Mouse (Mus musculus) lung, embryonic 14.5 days (tissue): ENCODE data around the gene Hoxa5. TPM values are rescaled to one million over a fixed set of nuclear protein-coding genes. Genes with fewer than 3 reads are reported as not detected.

Experiments
- ATAC-seq: fragments of 200-750 bp; cut with Nextera tagmentation; 2 replicates; pipeline ENCODE4 v1.8.0; 2017; ENCODE audit warnings: mild to moderate bottlenecking, moderate TSS enrichment, moderate library complexity; ENCODE audit not compliant: insufficient read depth
- DNase-seq: peaks from one replicate; pipeline ENCODE4 v3.0.0-alpha.2; 2015
- H3K27ac ChIP-seq: fragments of 300-500 bp; sonication (generic); 2 replicates; pipeline ENCODE4 v1.5.1; 2014; ENCODE audit warnings: low read depth, mild to moderate bottlenecking, moderate library complexity
- H3K27me3 ChIP-seq: fragments of 300-500 bp; sonication (generic); 2 replicates; pipeline ENCODE4 v1.6.1; 2014; ENCODE audit warnings: low read length, control low read depth; ENCODE audit not compliant: insufficient read depth
- H3K36me3 ChIP-seq: fragments of 300-500 bp; sonication (generic); 2 replicates; pipeline ENCODE4 v1.6.1; 2014; ENCODE audit warnings: control low read depth; ENCODE audit not compliant: insufficient read depth
- H3K4me1 ChIP-seq: fragments of 300-500 bp; sonication (generic); 2 replicates; pipeline ENCODE4 v1.6.1; 2014; ENCODE audit warnings: antibody characterized with exemption, control low read depth; ENCODE audit not compliant: insufficient read depth
- H3K4me2 ChIP-seq: fragments of 300-500 bp; sonication (generic); 2 replicates; pipeline ENCODE4 v1.6.1; 2014; ENCODE audit warnings: mild to moderate bottlenecking
- H3K4me3 ChIP-seq: fragments of 300-500 bp; sonication (generic); 2 replicates; pipeline ENCODE4 v1.5.1; 2014; ENCODE audit warnings: low read depth, low read length
- H3K9ac ChIP-seq: fragments of 300-500 bp; sonication (generic); 2 replicates; pipeline ENCODE4 v1.6.1; 2014
- H3K9me3 ChIP-seq: fragments of 300-500 bp; sonication (generic); 2 replicates; pipeline ENCODE4 v1.6.1; 2016; ENCODE audit warnings: low read depth, low read length, control low read depth
- CTCF ChIP-seq: IDR thresholded peaks from 2 replicates; pipeline ENCODE4 v1.5.1; 2016; ENCODE audit warnings: antibody characterized with exemption, low read depth
- WGBS: fragments of 180-500 bp; shearing (Covaris S2); extraction: QIAGEN DNeasy Blood & Tissue Kit; methylation state at CpG from one replicate; pipeline ENCODE4 v1.1.7; 2014; 5-methylcytosine and 5-hydroxymethylcytosine counted together
- polyA plus RNA-seq: library from polyadenylated mRNA; unstranded; fragments of >200 nt; fragmentation: Nextera tagmentation; extraction: Ambion mirVana; gene quantifications from 2 replicates; pipeline ENCODE4 v1.2.1, GENCODE M21; 2014

Gene Hoxa5
- polyA plus RNA-seq, 1 experiment from 2014 or later = 58.5 TPM

GRCm38 (mm10) chr6:52234428-52235140 is 30.2 kb upstream of the Hoxa5 start:
- Histone ChIP-seq H3K27me3 (peaks cover 98% of the 10 kb centered on the region), H3K27ac (no peak overlapping the region; the same call in 1 of the 2 replicates), H3K4me1 (no peaks in the 10 kb centered on the region), H3K4me2 (peak overlapping the region; percentile 10; the same call in 1 of the 2 replicates), H3K9me3 (no peaks in the 10 kb centered on the region), H3K36me3 (no peaks in the 10 kb centered on the region), H3K9ac (peak overlapping the region; percentile 26; the same call in 1 of the 2 replicates), H3K4me3 (peak overlapping the region; percentile 22; the same call in 1 of the 2 replicates)
- 2% methylated on average over 68 of the region's 68 CpGs for WGBS
- TF ChIP-seq CTCF = no peak
- ATAC-seq (no peak), DNase-seq (no peak)

- H3K9ac ChIP-seq = peak overlapping the region; percentile 26; the same call in 1 of the 2 replicates
- peak overlapping the region; percentile 22; the same call in 1 of the 2 replicates for H3K4me3 ChIP-seq
- no peaks in the 10 kb centered on the region for H3K9me3 ChIP-seq
- DNase-seq (no peak), ATAC-seq (0 out of 2 replicates have a peak, but pooled peaks have one; percentile 24)
- 1% methylated on average over 69 of the region's 70 CpGs for WGBS
- H3K27me3 ChIP-seq = peaks cover 99% of the 10 kb centered on the region
- H3K36me3 ChIP-seq = no peaks in the 10 kb centered on the region
- peak overlapping the region; percentile 23; the same call in 1 of the 2 replicates for H3K4me2 ChIP-seq
- no peak for TF ChIP-seq CTCF
- no peak overlapping the region; the same call in 1 of the 2 replicates for H3K27ac ChIP-seq
- no peaks in the 10 kb centered on the region for H3K4me1 ChIP-seq
Observed at GRCm38 (mm10) chr6:52233546-52234427, 29.4 kb upstream of the Hoxa5 start.

GRCm38 (mm10) chr6:52232984-52233545 is 28.7 kb upstream of the Hoxa5 start:
- H3K4me3 ChIP-seq = peak overlapping the region; percentile 12

GRCm38 (mm10) chr6:52232568-52232965 is 28.2 kb upstream of the Hoxa5 start:
- DNase-seq = peak; percentile 57
- H3K36me3 ChIP-seq = no peaks in the 10 kb centered on the region
- no peak overlapping the region for H3K27ac ChIP-seq
- under 1% methylated on average over 18 of the region's 18 CpGs for WGBS
- peaks cover 99% of the 10 kb centered on the region for H3K27me3 ChIP-seq
- H3K4me2 ChIP-seq = no peak overlapping the region
- no peaks in the 10 kb centered on the region for H3K4me1 ChIP-seq
- no peaks in the 10 kb centered on the region for H3K9me3 ChIP-seq
- no peak for ATAC-seq
- TF ChIP-seq CTCF = no peak
- H3K4me3 ChIP-seq = peak overlapping the region; percentile 12
- H3K9ac ChIP-seq = no peak overlapping the region

More at GRCm38 (mm10) chr6:52232984-52233545, 28.7 kb upstream of the Hoxa5 start:
- Histone ChIP-seq H3K4me2 (no peak overlapping the region), H3K9me3 (no peaks in the 10 kb centered on the region), H3K4me1 (no peaks in the 10 kb centered on the region), H3K36me3 (no peaks in the 10 kb centered on the region), H3K27ac (no peak overlapping the region), H3K9ac (no peak overlapping the region), H3K27me3 (peaks cover 99% of the 10 kb centered on the region)
- WGBS = 2% methylated on average over 23 of the region's 23 CpGs
- ATAC-seq (no peak), DNase-seq (no peak)
- TF ChIP-seq CTCF = no peak

- no peak for DNase-seq
- H3K27me3 ChIP-seq = peaks cover 99% of the 10 kb centered on the region
- H3K9me3 ChIP-seq = no peaks in the 10 kb centered on the region
- H3K9ac ChIP-seq = no peak overlapping the region
- no peaks in the 10 kb centered on the region for H3K4me1 ChIP-seq
- H3K4me3 ChIP-seq = peak overlapping the region; percentile 12; the same call in 1 of the 2 replicates
- H3K27ac ChIP-seq = no peak overlapping the region
- no peak for TF ChIP-seq CTCF
- no peak for ATAC-seq
- H3K4me2 ChIP-seq = no peak overlapping the region
- no peaks in the 10 kb centered on the region for H3K36me3 ChIP-seq
- 2% methylated on average over 18 of the region's 18 CpGs for whole genome bisulfite sequencing
Observed at GRCm38 (mm10) chr6:52231885-52232567, 27.6 kb upstream of the Hoxa5 start.

GRCm38 (mm10) chr6:52230516-52231165 is 26.3 kb upstream of the Hoxa5 start, which contains the start of gene Hoxa9:
Gene Hoxa9, minus strand, starts transcription at chr6:52231089.
- 1% methylated on average over 27 of the region's 36 CpGs for WGBS
- H3K9me3 ChIP-seq = no peaks in the 10 kb centered on the region
- no peaks in the 10 kb centered on the region for H3K4me1 ChIP-seq
- peak within 1 kb of the TSS; percentile 10; the same call in 1 of the 2 replicates for H3K4me3 ChIP-seq
- no peak for ATAC-seq
- TF ChIP-seq CTCF = no peak
- H3K4me2 ChIP-seq = peak within 1 kb of the TSS; percentile 5; the same call in 1 of the 2 replicates
- H3K27ac ChIP-seq = no peak within 1 kb of the TSS
- H3K27me3 ChIP-seq = peaks cover 99% of the 10 kb centered on the region
- no peaks in the 10 kb centered on the region for H3K36me3 ChIP-seq
- no peak for DNase-seq
- H3K9ac ChIP-seq = no peak within 1 kb of the TSS
